Mouse (Mus musculus): ENCODE measurements around the gene Casr. TPM values are rescaled to one million over a fixed set of nuclear protein-coding genes. Genes with fewer than 3 reads are reported as not detected.

The Casr gene
- total RNA-seq, 2 experiments from 2014 or later = 0.15 TPM; not detected in 1

- DNase-seq = no peak
- intact Hi-C loops (cut with DNase I) = no loop called here
Measured at GRCm38 (mm10) chr16:36455342-36455802, 106.6 kb downstream of the Casr start, which contains the start of gene Stfa3. Gene Stfa3, minus strand, starts transcription at chr16:36455392.

Other genes with a start within 250 kb of the Casr start
- not detected for gene BC117090, start 227.8 kb downstream of the Casr start, total RNA-seq (2021)
- gene BC100530, start 194.4 kb downstream of the Casr start, total RNA-seq (2021) = 1 to 10 TPM in 1 of 2 experiments, not detected in 1; 1.7 TPM
- gene Stfa2, start 153.7 kb downstream of the Casr start, total RNA-seq (2021) = under 1 TPM in 1 of 2 experiments, not detected in 1; 0.84 TPM
- gene Stfa3, start 106.7 kb downstream of the Casr start, total RNA-seq (2021) = 1 to 10 TPM in 1 of 2 experiments, not detected in 1; 1.0 TPM
- 1 to 10 TPM in 1 of 2 experiments, under 1 TPM in 1; 0.77 to 1.9 TPM for gene Cd86, start 103.9 kb upstream of the Casr start, total RNA-seq (2021)
- not detected for gene Ildr1, start 131.8 kb upstream of the Casr start, total RNA-seq (2021)
- gene Slc15a2, start 222.8 kb upstream of the Casr start, total RNA-seq (2021) = 1 to 10 TPM; 2.4 to 4.1 TPM

All from heart, postnatal 10 days (tissue).